Mouse (Mus musculus): ENCODE measurements at regions not wholly inside any gene's neighbourhood (a gene's known extent, or its start where the extent isn't known, plus 50 kb on each side); places are given as distances from the start of the nearest gene placed in this dataset.

DNA sequence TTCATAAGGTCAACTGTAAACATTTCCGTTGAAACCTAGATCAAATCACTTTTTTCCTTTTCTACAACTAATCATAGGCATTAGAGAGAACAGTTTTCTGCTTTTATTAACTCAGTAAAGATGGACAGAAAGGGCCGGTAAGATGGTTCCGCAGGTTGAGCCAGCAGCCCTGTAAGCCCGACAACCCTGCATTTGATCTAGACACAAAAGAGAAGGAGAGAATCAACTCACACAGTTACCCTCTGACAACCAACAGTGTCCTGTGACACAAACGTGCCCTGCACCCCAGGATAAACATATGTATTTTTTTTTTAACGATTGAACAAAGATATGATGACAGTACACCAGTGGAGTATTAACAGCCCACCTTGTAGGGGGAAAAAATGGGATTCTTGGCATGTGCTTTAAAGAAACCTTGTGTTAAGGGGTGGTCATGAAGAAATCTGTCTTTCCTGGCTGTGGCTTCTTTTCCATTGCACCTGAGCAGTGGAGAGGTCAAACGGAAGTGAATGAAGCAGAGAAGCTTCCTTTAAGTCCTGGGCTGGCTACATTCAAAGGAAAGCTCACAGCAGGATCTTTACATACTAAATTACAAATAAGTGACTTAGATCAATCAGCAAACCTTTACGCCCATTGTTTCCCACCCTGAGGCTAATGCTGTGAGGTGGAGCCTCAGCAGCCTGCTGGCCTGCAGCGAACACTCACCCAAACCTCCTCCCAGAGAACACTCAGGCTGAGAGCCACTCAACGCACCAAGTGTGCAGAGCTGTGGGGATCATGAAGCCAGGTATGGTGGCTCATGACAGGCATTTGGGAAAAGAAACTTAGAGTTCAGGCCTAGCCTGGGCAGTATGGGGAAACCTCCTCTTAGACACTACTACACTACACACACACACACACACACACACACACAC lies 66.8 kb upstream of the Arhgap29 start:
- Histone ChIP-seq H3K9me3 (replicated peaks; ENCODE audit: control insufficient read depth, low read length) (no peaks in the 10 kb centered on the region), H3K27ac (ENCODE audit: low read length) (peak overlapping the region; percentile 6; the same call in 1 of the 2 replicates), H3K36me3 (ENCODE audit: control insufficient read depth, insufficient read depth, low read length) (no peaks in the 10 kb centered on the region), H3K4me2 (ENCODE audit: low read depth, low read length) (peak overlapping the region; percentile 27; the same call in 1 of the 2 replicates), H3K27me3 (ENCODE audit: control insufficient read depth, insufficient read depth, low read length) (no peaks in the 10 kb centered on the region), H3K4me3 (replicated peaks; ENCODE audit: low read length) (no peak overlapping the region), H3K9ac (ENCODE audit: low read length) (no peak overlapping the region), H3K4me1 (ENCODE audit: control insufficient read depth, insufficient read depth, low read length) (peaks cover 11% of the 10 kb centered on the region)
- WGBS: 26% methylated on average over 10 of the region's 10 CpGs
- ATAC-seq (ENCODE audit: insufficient read depth, low FRiP score): peak; percentile 38; the same call in 1 of the 2 replicates

GRCm38 (mm10) chr3:121884328-121885248 lies 67.8 kb upstream of the Arhgap29 start:
- Histone ChIP-seq H3K9ac (ENCODE audit: low read length) (no peak overlapping the region), H3K9me3 (replicated peaks; ENCODE audit: control insufficient read depth, low read length) (no peaks in the 10 kb centered on the region), H3K4me3 (replicated peaks; ENCODE audit: low read length) (no peak overlapping the region), H3K4me1 (ENCODE audit: control insufficient read depth, insufficient read depth, low read length) (peaks cover 11% of the 10 kb centered on the region), H3K27ac (ENCODE audit: low read length) (no peak overlapping the region), H3K4me2 (ENCODE audit: low read depth, low read length) (peak overlapping the region; percentile 27; the same call in 1 of the 2 replicates), H3K27me3 (ENCODE audit: control insufficient read depth, insufficient read depth, low read length) (no peaks in the 10 kb centered on the region), H3K36me3 (ENCODE audit: control insufficient read depth, insufficient read depth, low read length) (no peaks in the 10 kb centered on the region)
- 20% methylated on average over 18 of the region's 18 CpGs for WGBS
- peak; percentile 41; the same call in 1 of the 2 replicates for ATAC-seq (ENCODE audit: insufficient read depth, low FRiP score)

- 72% methylated on average over 8 of the region's 8 CpGs for WGBS
- ATAC-seq (ENCODE audit: insufficient read depth, low FRiP score): no peak
- Histone ChIP-seq H3K27me3 (ENCODE audit: control insufficient read depth, insufficient read depth, low read length) (no peaks in the 10 kb centered on the region), H3K4me2 (ENCODE audit: low read depth, low read length) (no peak overlapping the region), H3K9me3 (replicated peaks; ENCODE audit: control insufficient read depth, low read length) (no peaks in the 10 kb centered on the region), H3K4me1 (ENCODE audit: control insufficient read depth, insufficient read depth, low read length) (peaks cover 2% of the 10 kb centered on the region), H3K27ac (ENCODE audit: low read length) (no peak overlapping the region), H3K9ac (ENCODE audit: low read length) (no peak overlapping the region), H3K36me3 (ENCODE audit: control insufficient read depth, insufficient read depth, low read length) (no peaks in the 10 kb centered on the region), H3K4me3 (replicated peaks; ENCODE audit: low read length) (no peak overlapping the region)
Measured at GRCm38 (mm10) chr3:121880355-121880754, 65.3 kb upstream of the Abcd3 start.

- Histone ChIP-seq H3K27ac (ENCODE audit: low read length) (no peak overlapping the region), H3K9ac (ENCODE audit: low read length) (no peak overlapping the region), H3K9me3 (replicated peaks; ENCODE audit: control insufficient read depth, low read length) (no peaks in the 10 kb centered on the region), H3K4me3 (replicated peaks; ENCODE audit: low read length) (no peak overlapping the region), H3K4me2 (ENCODE audit: low read depth, low read length) (no peak overlapping the region), H3K27me3 (ENCODE audit: control insufficient read depth, insufficient read depth, low read length) (no peaks in the 10 kb centered on the region), H3K36me3 (ENCODE audit: control insufficient read depth, insufficient read depth, low read length) (no peaks in the 10 kb centered on the region), H3K4me1 (ENCODE audit: control insufficient read depth, insufficient read depth, low read length) (peaks cover 4% of the 10 kb centered on the region; the same call in 1 of the 2 replicates)
- no peak for ATAC-seq (ENCODE audit: insufficient read depth, low FRiP score)
- WGBS: 72% methylated on average over 4 of the region's 4 CpGs
Measured at GRCm38 (mm10) chr3:121875072-121875471, 60.0 kb upstream of the Abcd3 start.

GRCm38 (mm10) chr3:121874576-121874975 lies 59.5 kb upstream of the Abcd3 start:
- peaks cover 4% of the 10 kb centered on the region; the same call in 1 of the 2 replicates for H3K4me1 ChIP-seq (ENCODE audit: control insufficient read depth, insufficient read depth, low read length)
- WGBS: 86% methylated on average over 1 of the region's 1 CpGs
- no peak overlapping the region for H3K27ac ChIP-seq (ENCODE audit: low read length)
- H3K9me3 ChIP-seq (replicated peaks; ENCODE audit: control insufficient read depth, low read length): no peaks in the 10 kb centered on the region
- H3K9ac ChIP-seq (ENCODE audit: low read length): no peak overlapping the region
- no peak overlapping the region for H3K4me2 ChIP-seq (ENCODE audit: low read depth, low read length)
- ATAC-seq (ENCODE audit: insufficient read depth, low FRiP score): no peak
- H3K27me3 ChIP-seq (ENCODE audit: control insufficient read depth, insufficient read depth, low read length): no peaks in the 10 kb centered on the region
- H3K36me3 ChIP-seq (ENCODE audit: control insufficient read depth, insufficient read depth, low read length): no peaks in the 10 kb centered on the region
- H3K4me3 ChIP-seq (replicated peaks; ENCODE audit: low read length): no peak overlapping the region

GRCm38 (mm10) chr3:121873572-121873971 lies 58.5 kb upstream of the Abcd3 start:
- H3K4me3 ChIP-seq (replicated peaks; ENCODE audit: low read length): no peak overlapping the region
- H3K4me1 ChIP-seq (ENCODE audit: control insufficient read depth, insufficient read depth, low read length): peaks cover 4% of the 10 kb centered on the region; the same call in 1 of the 2 replicates
- 87% methylated on average over 2 of the region's 2 CpGs for WGBS
- no peak overlapping the region for H3K9ac ChIP-seq (ENCODE audit: low read length)
- no peak for ATAC-seq (ENCODE audit: insufficient read depth, low FRiP score)
- no peaks in the 10 kb centered on the region for H3K27me3 ChIP-seq (ENCODE audit: control insufficient read depth, insufficient read depth, low read length)
- H3K9me3 ChIP-seq (replicated peaks; ENCODE audit: control insufficient read depth, low read length): no peaks in the 10 kb centered on the region
- H3K36me3 ChIP-seq (ENCODE audit: control insufficient read depth, insufficient read depth, low read length): no peaks in the 10 kb centered on the region
- no peak overlapping the region for H3K27ac ChIP-seq (ENCODE audit: low read length)
- no peak overlapping the region for H3K4me2 ChIP-seq (ENCODE audit: low read depth, low read length)

DNA sequence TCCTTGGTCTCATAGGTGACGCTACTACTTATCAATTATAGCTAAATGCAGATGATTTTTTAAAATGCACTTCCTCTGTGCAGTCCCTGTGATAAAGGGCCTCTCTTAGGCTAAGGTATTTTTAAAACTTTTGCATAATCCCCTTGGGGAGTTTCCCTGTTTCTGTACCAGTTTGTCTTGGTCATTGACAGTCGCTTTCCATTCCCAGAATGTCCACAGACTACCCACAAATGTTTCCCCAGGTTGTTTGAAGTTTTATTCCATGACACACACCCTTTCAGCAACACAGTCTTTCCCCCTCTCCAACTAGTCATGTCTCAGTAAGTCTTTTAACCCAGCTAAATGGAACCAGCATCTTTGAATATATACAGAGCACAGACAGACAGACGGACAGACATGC lies 57.6 kb upstream of the Abcd3 start:
- Histone ChIP-seq H3K36me3 (ENCODE audit: control insufficient read depth, insufficient read depth, low read length) (no peaks in the 10 kb centered on the region), H3K27me3 (ENCODE audit: control insufficient read depth, insufficient read depth, low read length) (no peaks in the 10 kb centered on the region), H3K4me3 (replicated peaks; ENCODE audit: low read length) (no peak overlapping the region), H3K4me1 (ENCODE audit: control insufficient read depth, insufficient read depth, low read length) (peaks cover 4% of the 10 kb centered on the region; the same call in 1 of the 2 replicates), H3K9me3 (replicated peaks; ENCODE audit: control insufficient read depth, low read length) (no peaks in the 10 kb centered on the region), H3K9ac (ENCODE audit: low read length) (no peak overlapping the region), H3K4me2 (ENCODE audit: low read depth, low read length) (no peak overlapping the region), H3K27ac (ENCODE audit: low read length) (no peak overlapping the region)
- WGBS: 70% methylated on average over 3 of the region's 3 CpGs
- ATAC-seq (ENCODE audit: insufficient read depth, low FRiP score): no peak

- 78% methylated on average over 4 of the region's 4 CpGs for WGBS
- Histone ChIP-seq H3K9me3 (replicated peaks; ENCODE audit: control insufficient read depth, low read length) (no peaks in the 10 kb centered on the region), H3K9ac (ENCODE audit: low read length) (no peak overlapping the region), H3K4me3 (replicated peaks; ENCODE audit: low read length) (no peak overlapping the region), H3K4me1 (ENCODE audit: control insufficient read depth, insufficient read depth, low read length) (peaks cover 4% of the 10 kb centered on the region; the same call in 1 of the 2 replicates), H3K27ac (ENCODE audit: low read length) (no peak overlapping the region), H3K27me3 (ENCODE audit: control insufficient read depth, insufficient read depth, low read length) (no peaks in the 10 kb centered on the region), H3K4me2 (ENCODE audit: low read depth, low read length) (no peak overlapping the region), H3K36me3 (ENCODE audit: control insufficient read depth, insufficient read depth, low read length) (no peaks in the 10 kb centered on the region)
- ATAC-seq (ENCODE audit: insufficient read depth, low FRiP score): no peak
Measured at GRCm38 (mm10) chr3:121871795-121872194, 56.7 kb upstream of the Abcd3 start.

Measured in stomach, embryonic 16.5 days (tissue).